Mouse (Mus musculus) heart, embryonic 13.5 days (tissue): Measurements from ENCODE around the gene Fntb. TPM values are rescaled to one million over a fixed set of nuclear protein-coding genes. Genes with fewer than 3 reads are reported as not detected.
A peak's percentile ranks its signal among the peaks of the same experiment; 100 is the strongest.

Experiments
- ATAC-seq: fragments of 200-750 bp; cut with Nextera tagmentation; 2 replicates; pipeline ENCODE4 v1.8.0; 2017; ENCODE audit warnings: moderate TSS enrichment; ENCODE audit not compliant: insufficient number of reproducible peaks, low FRiP score, low TSS enrichment; ENCODE audit errors: extremely low read depth
- H3K27ac ChIP-seq: fragments of 300-500 bp; sonication (generic); replicated peaks from 2 replicates; pipeline ENCODE4 v1.5.1; 2015; ENCODE audit warnings: moderate library complexity, mild to moderate bottlenecking, inconsistent platforms
- H3K27me3 ChIP-seq: fragments of 300-500 bp; sonication (generic); replicated peaks from 2 replicates; pipeline ENCODE4 v1.6.1; 2015; ENCODE audit warnings: mild to moderate bottlenecking, inconsistent platforms
- H3K36me3 ChIP-seq: fragments of 300-500 bp; sonication (generic); 2 replicates; pipeline ENCODE4 v1.6.1; 2015; ENCODE audit warnings: mild to moderate bottlenecking, inconsistent platforms
- H3K4me1 ChIP-seq: fragments of 300-500 bp; sonication (generic); 2 replicates; pipeline ENCODE4 v1.6.1; 2015; ENCODE audit warnings: inconsistent platforms
- H3K4me2 ChIP-seq: fragments of 300-500 bp; sonication (generic); 2 replicates; pipeline ENCODE4 v1.6.1; 2015; ENCODE audit warnings: inconsistent platforms, mild to moderate bottlenecking, moderate library complexity
- H3K4me3 ChIP-seq: fragments of 300-500 bp; sonication (generic); 2 replicates; pipeline ENCODE4 v1.5.1; 2015; ENCODE audit warnings: moderate library complexity, mild to moderate bottlenecking, inconsistent platforms
- H3K9ac ChIP-seq: fragments of 300-500 bp; sonication (generic); 2 replicates; pipeline ENCODE4 v1.6.1; 2015; ENCODE audit warnings: inconsistent platforms, mild to moderate bottlenecking, moderate library complexity
- H3K9me3 ChIP-seq: fragments of 300-500 bp; sonication (generic); 2 replicates; pipeline ENCODE4 v1.6.1; 2016; ENCODE audit warnings: inconsistent platforms
- WGBS: fragments of 180-500 bp; shearing (Covaris S2); methylation state at CpG from one replicate; pipeline ENCODE4 v1.1.7; 2015; ENCODE audit warnings: mixed read lengths; 5-methylcytosine and 5-hydroxymethylcytosine counted together
- polyA plus RNA-seq: library from polyadenylated mRNA; unstranded; fragments of >200 nt; fragmentation: Nextera tagmentation; extraction: Ambion mirVana; gene quantifications from 2 replicates; pipeline ENCODE4 v1.2.1, GENCODE M21; 2015

Gene Fntb
- polyA plus RNA-seq, 1 experiment from 2014 or later, result 25.9 TPM

DNA sequence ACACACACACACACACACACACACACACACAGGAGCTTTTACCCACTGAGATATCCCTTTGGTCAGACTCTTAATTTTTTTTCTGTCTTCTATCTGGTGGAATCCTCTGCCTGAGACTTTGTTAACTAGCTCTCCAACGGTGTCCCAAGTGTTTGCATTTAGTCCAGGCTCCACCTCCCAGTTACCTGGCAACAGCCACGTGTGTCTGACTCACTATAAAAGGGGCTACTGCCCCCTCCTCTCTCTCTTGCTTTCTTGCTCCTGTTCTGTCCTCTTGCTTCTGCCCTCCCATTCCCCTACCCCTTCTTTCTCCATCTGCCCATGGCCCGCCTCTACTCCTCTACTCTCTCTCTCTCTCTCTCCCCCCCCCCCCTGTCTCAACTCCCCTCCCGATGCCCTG is 200.5 kb downstream of the Fntb start:
- 5% methylated on average over 3 of the region's 4 CpGs for WGBS

More for the DNA sequence above, 200.5 kb downstream of the Fntb start:
- H3K4me2 ChIP-seq, result no peak overlapping the region
- H3K27ac ChIP-seq, result no peak overlapping the region
- H3K36me3 ChIP-seq, result no peaks in the 10 kb centered on the region
- H3K9ac ChIP-seq, result 0 out of 2 replicates have a peak overlapping the region, but pooled peaks have one; percentile 2
- no peak overlapping the region for H3K4me3 ChIP-seq
- H3K4me1 ChIP-seq, result peaks cover 4% of the 10 kb centered on the region
- no peaks in the 10 kb centered on the region for H3K27me3 ChIP-seq
- ATAC-seq, result no peak
- H3K9me3 ChIP-seq, result no peaks in the 10 kb centered on the region

Other genes with a start within 250 kb of the Fntb start
- gene Plekhg3, start 234.7 kb upstream of the Fntb start, polyA plus RNA-seq, result 6.5 and 7.2 TPM in 2 replicates
- gene Sptb, start 55.0 kb upstream of the Fntb start, polyA plus RNA-seq, result 5.1 and 5.2 TPM in 2 replicates
- 155 and 187 TPM in 2 replicates for gene Churc1, start 51 bp upstream of the Fntb start, polyA plus RNA-seq
- 0.72 and 1.7 TPM in 2 replicates for gene Gpx2, start 30.0 kb downstream of the Fntb start, polyA plus RNA-seq
- 3.8 and 4.1 TPM in 2 replicates for gene Rab15, start 57.3 kb downstream of the Fntb start, polyA plus RNA-seq
- 6.5 and 7.4 TPM in 2 replicates for gene Max, start 196.6 kb downstream of the Fntb start, polyA plus RNA-seq